Mouse (Mus musculus): ENCODE data around the gene Eci1.
"Not testable (repeated sequence)": the region's sequence is repeated elsewhere in the genome, so short reads cannot be mapped to it uniquely, and the experiment has no call there.

Gene Eci1

DNA sequence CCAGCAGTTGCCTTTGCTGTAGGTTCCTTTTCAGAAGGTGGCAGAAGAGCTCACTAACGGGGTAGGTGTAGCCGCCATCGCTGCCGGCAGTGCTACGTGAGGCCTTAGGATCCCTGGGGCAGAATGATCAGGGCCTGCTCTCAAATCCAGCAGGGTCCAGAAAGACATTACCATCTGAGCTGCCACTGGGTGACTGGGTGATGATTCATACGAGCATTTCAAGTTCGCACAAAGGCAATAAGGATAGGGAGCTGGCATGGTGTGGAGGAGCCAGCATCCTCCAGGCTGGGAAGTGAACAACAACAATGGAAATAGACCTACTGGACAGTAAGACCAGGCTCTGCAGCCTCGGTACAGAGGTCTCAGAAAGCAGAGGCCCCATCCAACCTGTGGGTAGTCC lies 13.9 kb downstream of the Eci1 start:
- DNase-seq (ENCODE audit: low spot score), result no peak

DNA sequence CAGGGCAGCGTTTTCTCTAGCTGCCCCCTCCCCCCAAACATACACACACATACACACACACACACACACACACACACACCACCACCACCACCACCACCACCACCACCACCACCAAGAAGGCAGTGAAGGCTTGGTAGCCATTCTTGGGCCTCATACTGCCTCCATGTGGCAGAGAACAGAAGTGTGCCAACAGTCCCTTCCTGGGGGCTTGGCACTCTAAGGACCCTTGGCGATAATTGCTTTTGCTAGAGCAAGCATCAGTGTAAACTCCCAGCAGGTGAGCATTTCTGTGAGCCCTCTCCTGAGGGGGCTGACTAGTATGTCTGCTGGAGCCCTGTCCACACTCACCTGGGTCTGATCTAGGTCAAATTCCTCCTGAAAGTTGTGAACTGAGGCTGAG lies 14.7 kb downstream of the Eci1 start:
- no peak for DNase-seq (ENCODE audit: low spot score)

DNA sequence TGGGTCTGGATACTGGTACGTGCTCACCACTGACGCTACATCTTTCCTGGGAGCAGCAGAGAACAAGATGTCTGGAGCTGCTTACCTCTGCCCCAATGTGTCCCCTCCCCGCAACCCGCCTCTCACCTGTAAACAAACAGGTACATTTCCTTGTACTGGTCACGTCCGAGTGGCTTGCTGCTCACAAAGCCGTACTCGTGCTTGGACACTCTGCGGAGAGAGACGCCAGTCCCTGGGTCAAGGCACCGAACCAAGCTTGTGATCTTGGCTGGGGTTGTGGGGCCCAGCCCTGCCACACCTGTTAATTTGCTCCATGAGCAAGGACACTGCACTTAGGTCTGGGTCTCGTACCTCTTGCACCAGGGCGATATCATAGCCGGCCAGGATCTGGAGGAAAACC lies 15.7 kb downstream of the Eci1 start:
- no peak for DNase-seq (ENCODE audit: low spot score)

DNA sequence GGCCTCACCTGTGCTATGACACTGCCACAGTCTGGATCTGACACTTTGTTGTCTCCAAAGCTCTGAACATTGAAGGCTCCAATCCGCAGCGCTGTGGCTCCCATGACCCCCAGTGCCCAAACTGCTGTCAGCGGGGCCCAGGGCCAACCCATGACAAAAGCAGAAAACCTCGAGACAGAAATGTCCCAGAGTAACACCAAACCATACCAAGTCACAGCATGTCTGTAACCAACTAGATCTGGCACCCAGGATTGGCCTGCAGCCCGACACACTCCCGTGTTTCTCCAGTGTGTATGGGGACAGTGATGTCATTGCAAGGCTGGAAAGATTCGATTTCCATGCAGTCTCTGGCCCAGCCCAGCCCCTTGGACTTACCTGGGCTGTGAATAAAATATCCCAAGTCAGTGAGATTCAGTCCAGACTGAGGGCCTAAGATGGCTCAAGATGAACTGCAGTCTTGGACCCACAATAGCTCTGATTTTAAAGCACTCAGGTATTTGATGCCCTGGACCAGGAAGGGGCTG lies 16.3 kb downstream of the Eci1 start, which contains the start of gene Dnase1l2:
Dnase1l2 (minus strand) TSS at position 474 of the 524 bp plus-strand sequence.
- DNase-seq (ENCODE audit: low spot score), result no peak

DNA sequence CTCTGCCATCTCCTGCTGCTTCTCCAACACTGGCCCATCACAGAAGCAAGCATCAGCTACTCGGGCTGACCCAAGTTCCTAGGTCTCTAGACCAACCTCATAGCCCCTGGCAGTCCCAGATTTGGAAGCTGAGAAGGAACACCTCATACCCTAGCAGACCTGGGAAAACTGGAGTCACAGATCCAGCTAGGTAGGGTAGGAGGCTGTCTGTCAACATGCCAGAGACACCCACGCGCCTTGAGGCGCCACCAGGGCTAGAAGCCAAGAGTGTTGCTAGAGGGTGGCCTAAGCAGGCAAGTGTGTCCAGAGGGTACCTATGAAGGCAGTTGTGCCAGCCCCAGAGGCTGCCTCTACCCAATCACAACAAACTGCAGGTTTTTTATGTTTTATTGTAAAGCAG lies 17.0 kb downstream of the Eci1 start:
- DNase-seq (ENCODE audit: low spot score), result no peak

DNA sequence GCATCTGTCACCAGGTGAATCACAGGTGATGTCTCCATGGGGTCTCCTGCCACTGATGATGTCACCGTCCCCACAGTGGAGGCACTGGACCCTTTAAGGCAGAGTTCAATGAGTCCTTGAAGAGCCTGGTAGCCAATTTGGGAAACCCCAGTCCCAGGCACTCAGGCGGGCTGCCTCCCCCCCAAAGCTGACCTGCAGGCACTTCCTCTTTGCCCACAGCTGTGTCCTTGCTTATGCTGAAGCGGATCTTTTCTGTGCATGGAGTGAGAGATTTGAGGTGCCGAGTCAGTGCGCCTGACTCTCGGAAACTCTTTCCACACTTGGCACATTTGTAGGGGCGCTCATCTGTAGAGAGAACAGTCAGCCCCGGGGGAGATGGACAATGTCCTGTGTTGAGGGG lies 20.1 kb downstream of the Eci1 start:
- DNase-seq (ENCODE audit: low spot score), result no peak

DNA sequence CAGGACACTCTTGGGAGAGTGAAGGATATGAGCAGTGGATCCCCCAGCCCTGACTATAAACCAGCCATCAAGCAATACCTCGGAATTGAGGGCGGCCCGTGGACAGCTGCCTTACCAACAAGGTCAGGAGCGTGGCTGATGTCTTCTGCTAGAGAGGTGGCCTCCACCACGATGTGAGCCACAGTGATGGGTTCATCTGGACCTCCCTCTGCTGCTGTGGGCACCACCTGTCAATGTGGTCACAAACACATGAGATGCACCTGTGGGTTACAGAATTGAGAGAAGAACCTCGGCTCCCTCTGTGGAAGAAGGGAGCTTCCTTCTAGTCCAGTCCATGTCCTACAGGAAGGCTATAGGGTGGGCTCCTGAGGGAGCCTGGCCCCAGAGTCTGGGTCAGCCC lies 23.1 kb downstream of the Eci1 start:
- no peak for DNase-seq (ENCODE audit: low spot score)

DNA sequence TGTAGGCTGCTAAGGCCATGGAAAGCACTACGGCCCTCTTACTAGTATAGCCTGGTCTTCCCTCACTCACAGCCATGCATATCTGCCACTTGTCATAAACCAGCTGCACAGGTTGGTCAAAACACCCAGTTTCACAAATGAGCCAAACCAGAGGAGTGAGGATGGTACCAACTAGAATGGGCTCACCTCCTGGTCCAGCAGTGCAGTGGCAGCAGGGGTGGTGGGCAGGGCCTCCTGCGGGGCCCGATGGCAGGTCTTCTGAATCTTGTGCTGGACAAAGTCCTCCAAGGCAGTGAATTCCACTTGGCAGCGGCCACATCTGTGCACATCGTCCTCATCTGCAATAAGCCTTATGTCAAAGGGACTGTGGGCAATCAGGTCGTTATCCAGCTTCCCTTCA lies 24.8 kb downstream of the Eci1 start:
- no peak for DNase-seq (ENCODE audit: low spot score)

DNA sequence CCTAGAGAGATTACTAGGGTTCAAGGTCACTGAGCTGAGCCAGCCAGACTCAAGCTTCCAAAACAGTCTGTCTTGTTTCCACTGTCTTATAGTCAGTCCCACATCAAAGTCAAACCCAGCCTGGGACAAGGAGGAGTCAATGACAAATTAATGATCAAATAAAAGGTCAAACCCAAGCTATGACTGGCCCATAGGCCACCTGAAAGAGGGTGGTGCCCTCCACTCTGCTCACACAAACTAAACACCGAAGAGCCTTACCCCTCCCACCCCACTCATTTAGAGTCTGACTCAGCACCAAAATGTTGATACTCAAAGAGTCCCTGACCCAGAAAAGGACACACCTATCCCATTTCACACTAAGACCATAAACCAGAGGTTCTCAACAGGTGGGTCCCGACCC lies 26.9 kb downstream of the Eci1 start:
- no peak for DNase-seq (ENCODE audit: low spot score)

DNA sequence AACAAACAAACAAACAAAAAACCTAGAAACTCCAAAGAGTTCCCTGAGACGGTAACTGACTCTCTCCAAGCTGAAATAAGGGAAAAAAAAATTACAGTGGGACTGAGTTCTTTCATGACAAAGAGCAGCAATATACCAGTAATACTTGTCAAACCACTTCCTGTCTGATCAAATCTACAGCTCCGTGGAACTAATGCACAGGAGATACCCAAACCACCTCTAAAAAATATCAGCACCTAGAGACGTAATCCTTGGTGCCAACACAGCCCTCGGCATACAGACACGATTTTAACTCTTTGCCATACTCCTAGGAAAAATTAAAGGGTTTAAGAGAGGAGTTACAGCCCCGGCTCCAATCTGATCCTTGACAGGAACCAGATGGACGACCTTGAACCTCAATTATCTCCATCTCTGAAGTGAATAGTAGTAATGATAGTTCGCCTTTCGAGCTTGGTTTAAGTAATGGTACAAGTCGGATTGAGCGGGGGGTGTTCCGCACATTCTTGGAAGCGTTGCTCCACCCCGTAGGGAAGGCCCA lies 27.8 kb downstream of the Eci1 start:
- peak; percentile 64 for DNase-seq (ENCODE audit: low spot score)

DNA sequence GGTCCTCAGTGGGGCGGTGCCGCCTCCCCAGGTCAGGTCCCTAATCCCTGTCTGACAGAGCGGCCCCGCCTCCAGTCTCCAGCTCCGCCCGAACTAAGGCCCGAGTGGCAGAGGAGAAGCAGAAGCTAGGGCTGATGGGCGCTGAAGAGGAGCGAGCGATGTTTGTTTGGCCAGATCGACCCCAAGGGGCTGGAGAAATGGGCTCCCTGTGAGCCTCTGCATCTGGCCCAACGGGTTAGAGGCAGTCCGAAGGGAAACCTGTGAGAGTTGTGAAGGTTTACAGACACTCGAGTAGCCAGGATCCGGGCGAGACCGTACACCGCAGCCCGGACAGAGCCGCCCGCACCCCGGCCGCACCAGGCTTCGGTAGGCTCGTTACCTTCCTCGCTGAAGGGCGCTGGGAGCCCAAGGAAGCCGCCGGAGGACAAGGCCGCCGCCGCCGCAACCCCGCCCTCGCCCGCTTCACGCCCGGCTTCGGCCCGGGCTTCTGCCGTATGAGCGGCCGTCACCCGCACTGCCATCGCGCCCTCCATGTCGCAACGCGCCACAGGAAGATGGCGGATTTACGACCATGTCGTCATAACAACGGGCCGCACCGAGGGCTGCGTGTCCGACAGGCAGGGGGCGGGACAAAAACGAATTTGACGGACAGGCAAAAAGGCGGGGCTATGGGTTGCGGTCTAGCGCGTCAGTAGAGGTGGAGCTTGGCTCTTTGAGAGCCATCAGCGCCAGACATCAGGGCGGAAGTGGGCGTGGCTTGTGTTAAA lies 28.5 kb downstream of the Eci1 start:
- DNase-seq (ENCODE audit: low spot score), result peak; percentile 100

DNA sequence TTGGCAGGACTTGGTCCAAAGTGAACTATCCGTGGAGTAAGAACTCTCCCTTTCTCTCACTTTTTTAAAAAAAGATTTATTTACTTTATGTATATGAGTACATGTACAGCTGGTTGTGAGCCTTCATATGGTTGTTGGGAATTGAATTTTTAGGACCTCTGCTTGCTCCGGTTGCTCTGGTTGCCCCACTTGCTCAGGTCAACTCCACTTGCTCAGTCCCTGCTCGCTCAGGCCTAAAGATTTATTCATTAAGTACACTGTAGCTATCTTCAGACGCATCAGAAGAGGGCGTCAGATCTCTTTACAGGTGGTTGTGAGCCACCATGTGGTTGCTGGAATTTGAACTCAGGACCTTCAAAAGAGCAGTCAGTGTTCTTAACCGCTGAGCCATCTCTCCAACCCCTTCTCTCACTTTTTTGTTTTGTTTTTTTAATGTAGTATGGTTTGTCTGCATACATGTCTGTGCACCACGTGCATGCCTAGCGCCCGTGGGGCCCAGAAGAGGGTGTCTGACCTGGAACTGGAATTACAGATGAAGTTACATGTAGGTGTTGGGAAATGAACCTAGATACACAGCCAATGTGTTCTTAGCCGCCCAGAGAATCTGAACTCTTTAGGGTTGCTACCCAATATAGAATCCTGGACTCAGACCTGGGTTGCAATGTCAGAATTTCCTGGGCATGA lies 29.2 kb downstream of the Eci1 start:
- not testable (repeated sequence) for DNase-seq (ENCODE audit: low spot score)

DNA sequence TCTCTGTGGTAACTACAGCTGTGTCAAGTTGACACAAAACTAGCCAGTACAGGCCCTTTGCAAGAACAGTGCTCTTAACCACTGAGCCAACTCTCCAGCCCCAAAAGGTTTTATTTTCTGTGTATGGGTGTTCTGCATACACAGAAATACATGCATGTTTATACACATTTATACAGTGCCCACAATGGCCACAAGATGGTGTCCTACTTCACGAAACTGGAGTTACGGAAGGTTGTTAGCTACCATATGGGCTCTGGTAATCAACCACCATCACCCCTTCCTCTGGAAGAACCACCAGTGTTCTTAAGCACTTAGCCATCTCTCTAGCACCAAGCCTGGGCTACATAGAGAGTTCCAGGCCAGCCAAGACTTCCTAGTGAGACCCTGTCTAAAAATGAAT lies 35.1 kb downstream of the Eci1 start:
- peak; percentile 42 for DNase-seq (ENCODE audit: low spot score)

DNA sequence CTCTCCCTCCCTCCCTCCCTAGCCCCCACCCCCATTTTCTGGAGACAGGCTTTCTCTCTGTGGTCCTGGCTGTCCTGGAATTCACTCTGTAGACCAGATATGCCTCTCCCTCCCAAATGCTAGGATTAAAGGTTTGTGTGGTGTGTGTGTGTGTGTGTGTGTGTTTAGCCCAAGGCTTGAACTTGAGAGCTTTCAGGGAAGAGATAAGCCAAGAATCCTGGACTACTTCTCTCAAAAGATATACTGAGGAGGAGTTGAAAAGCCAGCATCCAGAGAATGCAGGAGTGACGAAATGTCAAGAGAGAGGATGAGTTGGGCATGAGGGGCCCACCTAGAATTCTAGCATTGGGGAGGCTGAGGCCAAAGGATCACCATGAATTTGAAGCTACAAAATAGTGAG lies 36.5 kb downstream of the Eci1 start:
- no peak for DNase-seq (ENCODE audit: low spot score)

DNA sequence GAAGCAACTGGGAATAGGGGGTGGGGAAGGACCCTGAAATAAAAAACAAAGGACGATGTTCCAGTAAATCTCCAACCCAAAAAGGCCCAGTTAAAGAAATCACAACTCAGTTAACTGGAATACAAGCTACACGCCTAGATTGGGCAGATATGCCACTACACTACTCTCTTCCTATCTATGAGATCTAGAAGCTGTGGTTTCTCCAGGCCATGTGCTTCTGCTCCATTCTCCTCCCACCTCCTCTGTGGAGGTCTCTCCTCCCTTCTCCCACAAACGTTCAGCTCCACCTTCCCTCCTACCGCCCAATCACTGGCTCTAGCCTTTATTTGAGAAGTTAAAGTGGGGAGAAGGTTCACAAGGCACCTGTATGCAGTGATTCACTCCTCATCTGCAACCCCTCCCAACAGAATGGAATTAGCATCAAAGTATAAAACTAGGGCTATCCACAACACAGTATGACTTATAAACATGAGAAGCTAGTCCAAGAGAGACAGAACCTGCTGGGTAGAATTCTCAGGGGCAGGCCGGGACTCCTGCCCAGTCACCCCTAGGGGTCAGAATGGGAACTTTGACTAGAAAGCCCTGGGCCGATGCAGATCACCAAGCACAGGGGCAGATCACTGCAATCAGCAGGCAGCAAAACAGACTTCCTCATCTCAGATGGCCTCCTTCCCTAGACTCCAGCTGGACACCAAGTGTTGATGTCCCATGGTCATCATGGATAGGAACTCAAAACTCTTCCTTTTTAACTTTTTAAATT lies 37.1 kb downstream of the Eci1 start:
- no peak for DNase-seq (ENCODE audit: low spot score)

DNA sequence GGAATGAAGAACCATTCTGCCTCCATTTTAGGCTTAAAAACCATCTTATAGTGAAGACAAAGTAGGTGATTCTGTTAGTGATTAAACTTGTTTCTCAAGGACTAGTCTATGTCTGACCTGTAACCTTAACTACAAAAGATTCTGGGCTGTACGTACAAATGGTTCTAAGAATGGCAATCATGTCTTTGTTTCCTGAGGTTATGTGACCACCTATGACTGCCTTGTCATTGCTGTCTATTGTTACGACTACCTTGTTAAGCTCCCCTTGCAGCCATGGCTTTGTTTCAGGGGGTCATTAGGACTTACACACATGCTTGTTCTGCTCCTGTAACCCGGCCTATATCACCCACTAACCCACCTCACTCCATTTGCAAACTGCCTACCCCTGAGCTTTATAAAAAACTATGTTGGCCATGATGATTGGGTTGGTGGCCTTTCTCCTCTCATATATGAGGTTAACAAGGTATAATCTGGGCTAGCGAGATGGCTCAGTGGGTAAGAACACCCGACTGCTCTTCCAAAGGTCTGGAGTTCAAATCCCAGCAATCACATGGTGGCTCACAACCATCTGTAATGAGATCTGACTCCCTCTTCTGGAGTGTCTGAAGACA lies 42.3 kb downstream of the Eci1 start:
- DNase-seq (ENCODE audit: low spot score), result no peak

DNA sequence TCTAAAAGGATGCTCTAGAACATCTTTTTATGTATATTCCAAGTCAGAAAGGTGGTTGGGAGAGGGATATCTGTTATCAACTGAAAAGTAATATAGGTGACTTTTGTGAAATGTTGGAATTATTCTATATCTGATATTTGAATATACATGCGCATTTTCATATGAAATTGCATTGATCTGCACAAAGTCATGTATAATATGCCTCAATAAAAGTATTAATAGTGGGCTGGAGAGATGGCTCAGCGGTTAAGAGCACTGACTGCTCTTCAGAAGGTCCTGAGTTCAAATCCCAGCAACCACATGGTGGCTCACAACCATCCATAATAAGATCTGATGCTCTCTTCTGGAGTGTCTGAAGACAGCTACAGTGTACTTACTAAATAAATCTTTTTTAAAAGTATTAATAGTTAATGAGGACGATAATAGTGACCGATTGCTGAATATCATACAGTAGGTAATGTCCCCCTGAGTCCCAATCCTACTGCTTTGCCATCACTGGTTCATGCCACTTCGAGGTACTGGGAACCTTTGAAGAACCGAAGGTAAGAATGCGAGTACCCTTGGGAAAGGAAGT lies 43.0 kb downstream of the Eci1 start:
- DNase-seq (ENCODE audit: low spot score), result no peak

DNA sequence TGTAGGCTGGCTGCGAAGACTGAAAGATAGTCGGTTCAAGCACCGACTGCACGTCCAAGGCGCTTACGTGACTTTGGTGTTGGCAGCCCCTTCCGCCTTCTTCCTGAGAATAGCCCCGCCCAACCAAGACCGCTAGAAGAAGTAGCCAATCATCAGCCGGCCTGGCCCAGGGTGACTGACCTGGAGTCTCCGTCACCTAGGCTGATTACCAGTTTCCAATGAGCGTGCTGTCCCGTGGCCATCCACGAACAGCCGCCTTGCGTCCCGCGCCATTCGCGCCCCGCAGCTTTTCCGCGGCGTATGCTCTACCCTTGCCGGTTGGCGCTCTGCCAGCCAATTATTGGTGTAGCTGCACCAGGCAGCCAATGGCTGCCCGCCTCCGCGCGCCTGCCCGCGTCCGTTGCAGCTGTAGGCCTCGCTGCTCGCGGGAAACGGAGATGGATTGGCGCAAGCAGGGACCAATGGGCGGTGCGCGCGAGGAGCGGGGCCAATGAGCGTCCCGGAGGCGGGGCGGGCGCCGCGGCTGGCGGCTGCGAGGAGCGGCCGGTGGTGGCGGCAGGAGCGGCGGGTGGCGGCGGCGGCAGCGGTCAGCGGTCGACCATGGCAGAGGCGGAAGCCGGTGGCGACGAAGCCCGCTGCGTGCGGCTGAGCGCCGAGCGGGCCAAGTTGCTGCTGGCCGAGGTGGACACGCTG lies 43.6 kb downstream of the Eci1 start, which contains the start of the genes E4f1 and Pgp:
E4f1 (minus strand) TSS at position 404 of the 693 bp plus-strand sequence.
Pgp (plus strand) TSS at position 483 of the 693 bp plus-strand sequence.
- DNase-seq (ENCODE audit: low spot score), result peak; percentile 98

DNA sequence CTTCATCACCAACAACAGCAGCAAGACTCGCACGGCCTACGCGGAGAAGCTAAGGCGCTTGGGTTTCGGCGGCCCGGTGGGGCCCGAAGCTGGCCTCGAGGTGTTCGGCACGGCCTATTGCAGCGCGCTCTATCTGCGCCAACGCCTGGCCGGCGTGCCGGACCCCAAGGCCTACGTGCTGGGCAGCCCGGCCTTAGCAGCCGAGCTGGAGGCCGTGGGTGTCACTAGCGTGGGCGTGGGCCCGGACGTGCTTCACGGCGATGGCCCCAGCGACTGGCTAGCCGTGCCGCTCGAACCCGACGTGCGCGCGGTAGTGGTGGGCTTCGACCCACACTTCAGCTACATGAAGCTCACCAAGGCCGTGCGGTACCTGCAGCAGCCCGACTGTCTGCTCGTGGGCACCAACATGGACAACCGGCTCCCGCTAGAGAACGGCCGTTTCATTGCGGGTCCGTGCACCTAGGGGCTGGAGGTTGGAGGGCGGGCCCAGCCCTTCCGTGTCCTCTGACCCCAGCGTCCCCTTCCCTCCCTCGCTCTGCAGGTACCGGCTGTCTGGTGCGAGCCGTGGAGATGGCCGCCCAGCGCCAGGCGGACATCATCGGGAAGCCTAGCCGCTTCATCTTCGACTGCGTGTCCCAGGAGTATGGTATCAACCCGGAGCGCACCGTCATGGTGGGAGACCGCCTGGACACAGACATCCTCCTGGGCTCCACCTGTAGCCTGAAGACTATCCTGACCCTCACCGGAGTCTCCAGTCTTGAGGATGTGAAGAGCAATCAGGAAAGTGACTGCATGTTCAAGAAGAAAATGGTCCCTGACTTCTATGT lies 44.5 kb downstream of the Eci1 start:
- no peak for DNase-seq (ENCODE audit: low spot score)

DNA sequence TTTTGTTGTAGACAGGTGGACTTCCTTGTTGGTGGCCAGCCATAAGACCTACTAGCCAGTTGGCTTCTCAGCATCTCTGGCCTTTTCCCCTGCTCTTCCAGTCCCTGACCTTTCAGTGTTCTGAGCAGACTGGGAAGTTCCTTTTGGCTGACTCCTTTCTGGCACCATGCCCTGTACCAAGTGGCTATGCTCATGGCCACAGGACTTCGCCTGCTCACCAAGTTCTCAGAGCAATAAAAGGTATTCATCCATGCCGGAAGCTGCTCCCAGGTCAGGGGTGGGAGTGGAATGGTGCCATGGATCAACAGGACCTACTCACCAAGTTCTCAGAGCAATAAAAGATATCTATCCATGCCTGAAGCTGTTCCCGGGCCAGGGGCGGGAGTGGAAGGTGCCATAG lies 46.1 kb downstream of the Eci1 start:
- DNase-seq (ENCODE audit: low spot score), result no peak
